Mouse (Mus musculus): Measurements from ENCODE around the gene Hoxb13. TPM values are rescaled to one million over a fixed set of nuclear protein-coding genes. Genes with fewer than 3 reads are reported as not detected.

The Hoxb13 gene
- polyA plus RNA-seq, 1 experiment from 2014 or later, result 5.1 TPM

GRCm38 (mm10) chr11:96181061-96181460, 13.1 kb upstream of the Hoxb13 start:
- H3K4me2 ChIP-seq (ENCODE audit: low read depth, low read length), result no peak overlapping the region
- H3K9me3 ChIP-seq (ENCODE audit: control insufficient read depth, low read length), result peaks cover 6% of the 10 kb centered on the region; the same call in 1 of the 2 replicates
- H3K27me3 ChIP-seq (replicated peaks; ENCODE audit: control insufficient read depth, insufficient read depth, low read length), result peaks cover 85% of the 10 kb centered on the region
- ATAC-seq, result no peak
- H3K27ac ChIP-seq (ENCODE audit: low read length), result no peak overlapping the region
- no peak overlapping the region for H3K9ac ChIP-seq (ENCODE audit: low read depth, low read length)
- 22% methylated on average over 4 of the region's 4 CpGs for WGBS
- no peak overlapping the region for H3K4me3 ChIP-seq (ENCODE audit: low read length)
- H3K4me1 ChIP-seq (ENCODE audit: control insufficient read depth, insufficient read depth, low read length), result no peaks in the 10 kb centered on the region
- no peaks in the 10 kb centered on the region for H3K36me3 ChIP-seq (ENCODE audit: control insufficient read depth, insufficient read depth, low read length)

DNA sequence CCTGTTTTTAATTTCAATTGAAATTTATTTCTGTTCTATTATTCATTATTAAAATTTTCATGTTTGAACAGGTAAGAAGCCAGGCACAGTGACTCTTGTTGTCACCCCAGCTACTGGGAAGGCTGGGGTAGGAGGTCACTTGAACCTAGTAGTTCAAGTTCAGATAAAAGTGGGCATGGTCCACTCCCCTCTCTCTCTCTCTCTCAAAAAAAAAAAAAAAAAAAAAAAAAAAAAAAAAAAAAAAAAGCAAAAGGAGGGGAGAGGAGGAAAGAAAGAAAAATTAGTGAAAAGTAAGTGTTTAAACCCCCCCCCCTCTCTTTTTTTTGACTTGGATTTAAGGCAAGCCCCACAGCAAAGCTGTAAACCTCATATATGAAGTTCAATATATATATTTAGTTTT, 9.9 kb upstream of the Hoxb13 start:
- Histone ChIP-seq H3K27me3 (replicated peaks; ENCODE audit: control insufficient read depth, insufficient read depth, low read length) (peaks cover 84% of the 10 kb centered on the region), H3K27ac (ENCODE audit: low read length) (no peak overlapping the region), H3K4me2 (ENCODE audit: low read depth, low read length) (no peak overlapping the region)

DNA sequence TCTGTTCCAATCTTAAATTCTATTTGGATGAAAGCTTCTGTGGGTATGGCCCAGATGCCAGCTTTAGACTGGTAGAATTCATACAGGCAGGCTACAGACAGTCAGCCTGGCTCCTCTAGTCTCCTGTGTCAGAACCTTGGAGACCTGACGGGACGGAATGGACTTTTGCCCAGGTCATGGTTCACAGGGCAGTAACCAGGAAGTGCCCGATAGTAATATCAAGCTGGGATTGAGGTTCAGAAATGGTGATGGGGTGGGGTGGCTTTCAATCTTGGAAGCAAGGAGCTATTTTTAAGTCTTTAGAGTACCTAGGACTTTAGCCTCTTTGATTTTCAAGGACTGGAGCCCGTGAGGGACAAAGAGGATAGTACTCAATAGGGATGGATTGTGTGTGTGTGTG, 6.8 kb upstream of the Hoxb13 start:
- no peak; the same call in 1 of the 2 replicates for ATAC-seq
- Histone ChIP-seq H3K9ac (ENCODE audit: low read depth, low read length) (no peak overlapping the region), H3K4me2 (ENCODE audit: low read depth, low read length) (no peak overlapping the region), H3K36me3 (ENCODE audit: control insufficient read depth, insufficient read depth, low read length) (no peaks in the 10 kb centered on the region), H3K9me3 (ENCODE audit: control insufficient read depth, low read length) (peaks cover 6% of the 10 kb centered on the region; the same call in 1 of the 2 replicates), H3K27ac (ENCODE audit: low read length) (no peak overlapping the region), H3K4me3 (ENCODE audit: low read length) (no peak overlapping the region), H3K4me1 (ENCODE audit: control insufficient read depth, insufficient read depth, low read length) (no peaks in the 10 kb centered on the region), H3K27me3 (replicated peaks; ENCODE audit: control insufficient read depth, insufficient read depth, low read length) (peaks cover 80% of the 10 kb centered on the region)
- WGBS, result 15% methylated on average over 4 of the region's 4 CpGs

More for the DNA sequence above, 9.9 kb upstream of the Hoxb13 start:
- Histone ChIP-seq H3K9ac (ENCODE audit: low read depth, low read length) (no peak overlapping the region), H3K9me3 (ENCODE audit: control insufficient read depth, low read length) (peaks cover 6% of the 10 kb centered on the region; the same call in 1 of the 2 replicates), H3K36me3 (ENCODE audit: control insufficient read depth, insufficient read depth, low read length) (no peaks in the 10 kb centered on the region), H3K4me3 (ENCODE audit: low read length) (no peak overlapping the region), H3K4me1 (ENCODE audit: control insufficient read depth, insufficient read depth, low read length) (no peaks in the 10 kb centered on the region)
- no peak for ATAC-seq

- Histone ChIP-seq H3K4me2 (ENCODE audit: low read depth, low read length) (no peak overlapping the region), H3K27me3 (replicated peaks; ENCODE audit: control insufficient read depth, insufficient read depth, low read length) (peaks cover 90% of the 10 kb centered on the region), H3K36me3 (ENCODE audit: control insufficient read depth, insufficient read depth, low read length) (no peaks in the 10 kb centered on the region), H3K27ac (ENCODE audit: low read length) (no peak overlapping the region), H3K9ac (ENCODE audit: low read depth, low read length) (no peak overlapping the region), H3K4me1 (ENCODE audit: control insufficient read depth, insufficient read depth, low read length) (peaks cover 6% of the 10 kb centered on the region; the same call in 1 of the 2 replicates), H3K9me3 (ENCODE audit: control insufficient read depth, low read length) (no peaks in the 10 kb centered on the region), H3K4me3 (ENCODE audit: low read length) (no peak overlapping the region)
- no peak for ATAC-seq
- under 1% methylated on average over 28 of the region's 28 CpGs for WGBS
Measured at GRCm38 (mm10) chr11:96189810-96190522, 4.2 kb upstream of the Hoxb13 start.

GRCm38 (mm10) chr11:96191132-96191531, 3.0 kb upstream of the Hoxb13 start:
- Histone ChIP-seq H3K27me3 (replicated peaks; ENCODE audit: control insufficient read depth, insufficient read depth, low read length) (peaks cover 90% of the 10 kb centered on the region), H3K27ac (ENCODE audit: low read length) (no peak overlapping the region), H3K4me1 (ENCODE audit: control insufficient read depth, insufficient read depth, low read length) (peaks cover 6% of the 10 kb centered on the region; the same call in 1 of the 2 replicates), H3K36me3 (ENCODE audit: control insufficient read depth, insufficient read depth, low read length) (no peaks in the 10 kb centered on the region), H3K9ac (ENCODE audit: low read depth, low read length) (no peak overlapping the region), H3K9me3 (ENCODE audit: control insufficient read depth, low read length) (no peaks in the 10 kb centered on the region), H3K4me3 (ENCODE audit: low read length) (no peak overlapping the region), H3K4me2 (ENCODE audit: low read depth, low read length) (no peak overlapping the region)
- 8% methylated on average over 5 of the region's 5 CpGs for WGBS
- no peak for ATAC-seq

DNA sequence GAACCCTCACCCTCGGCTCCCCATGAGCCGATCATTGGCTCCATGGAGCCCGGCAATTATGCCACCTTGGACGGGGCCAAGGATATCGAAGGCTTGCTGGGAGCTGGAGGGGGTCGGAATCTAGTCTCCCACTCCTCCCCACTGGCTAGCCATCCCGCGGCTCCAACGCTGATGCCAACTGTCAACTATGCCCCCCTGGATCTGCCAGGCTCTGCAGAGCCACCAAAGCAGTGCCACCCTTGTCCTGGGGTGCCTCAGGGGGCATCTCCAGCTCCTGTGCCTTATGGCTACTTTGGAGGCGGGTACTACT, 240 bp downstream of the Hoxb13 start:
- H3K4me1 ChIP-seq (ENCODE audit: control insufficient read depth, insufficient read depth, low read length), result peaks cover 6% of the 10 kb centered on the region; the same call in 1 of the 2 replicates
- peak overlapping the region; percentile 29 for H3K4me3 ChIP-seq (ENCODE audit: low read length)
- no peaks in the 10 kb centered on the region for H3K9me3 ChIP-seq (ENCODE audit: control insufficient read depth, low read length)
- no peak overlapping the region for H3K27ac ChIP-seq (ENCODE audit: low read length)
- peak overlapping the region; percentile 33; the same call in 1 of the 2 replicates for H3K4me2 ChIP-seq (ENCODE audit: low read depth, low read length)
- WGBS, result 3% methylated on average over 10 of the region's 10 CpGs
- peaks cover 94% of the 10 kb centered on the region for H3K27me3 ChIP-seq (replicated peaks; ENCODE audit: control insufficient read depth, insufficient read depth, low read length)
- H3K36me3 ChIP-seq (ENCODE audit: control insufficient read depth, insufficient read depth, low read length), result no peaks in the 10 kb centered on the region
- no peak for ATAC-seq
- H3K9ac ChIP-seq (ENCODE audit: low read depth, low read length), result 0 out of 2 replicates have a peak overlapping the region, but pooled peaks have one; percentile 3

- Histone ChIP-seq H3K27me3 (replicated peaks; ENCODE audit: control insufficient read depth, insufficient read depth, low read length) (peaks cover 97% of the 10 kb centered on the region), H3K9ac (ENCODE audit: low read depth, low read length) (no peak overlapping the region), H3K4me2 (ENCODE audit: low read depth, low read length) (no peak overlapping the region), H3K9me3 (ENCODE audit: control insufficient read depth, low read length) (no peaks in the 10 kb centered on the region), H3K4me1 (ENCODE audit: control insufficient read depth, insufficient read depth, low read length) (peaks cover 6% of the 10 kb centered on the region; the same call in 1 of the 2 replicates), H3K36me3 (ENCODE audit: control insufficient read depth, insufficient read depth, low read length) (no peaks in the 10 kb centered on the region), H3K27ac (ENCODE audit: low read length) (no peak overlapping the region), H3K4me3 (ENCODE audit: low read length) (no peak overlapping the region)
- 11% methylated on average over 11 of the region's 11 CpGs for WGBS
- no peak for ATAC-seq
Measured at GRCm38 (mm10) chr11:96194961-96195640, 985 bp downstream of the Hoxb13 start.

DNA sequence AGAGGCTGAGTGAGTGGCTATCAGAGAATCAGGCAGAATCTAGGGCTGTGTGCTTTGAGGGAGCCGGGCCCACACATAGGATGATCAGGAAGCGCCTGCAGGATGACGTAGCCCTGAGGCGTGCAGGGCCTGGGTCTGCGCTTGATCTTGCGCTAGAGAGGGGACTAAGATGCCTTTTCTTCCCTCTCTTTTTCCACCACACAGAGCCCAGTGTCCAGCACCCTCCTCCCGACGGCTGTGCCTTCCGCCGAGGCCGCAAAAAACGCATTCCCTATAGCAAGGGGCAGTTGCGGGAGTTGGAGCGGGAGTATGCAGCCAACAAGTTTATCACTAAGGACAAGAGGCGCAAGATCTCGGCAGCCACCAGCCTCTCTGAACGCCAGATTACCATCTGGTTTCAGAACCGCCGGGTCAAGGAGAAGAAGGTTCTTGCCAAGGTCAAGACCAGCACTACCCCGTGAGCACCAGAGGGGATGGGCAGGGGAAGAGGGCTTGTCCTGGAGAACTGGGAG, 1.7 kb downstream of the Hoxb13 start:
- Histone ChIP-seq H3K9me3 (ENCODE audit: control insufficient read depth, low read length) (no peaks in the 10 kb centered on the region), H3K4me3 (ENCODE audit: low read length) (no peak overlapping the region), H3K4me2 (ENCODE audit: low read depth, low read length) (no peak overlapping the region), H3K36me3 (ENCODE audit: control insufficient read depth, insufficient read depth, low read length) (no peaks in the 10 kb centered on the region), H3K9ac (ENCODE audit: low read depth, low read length) (no peak overlapping the region), H3K4me1 (ENCODE audit: control insufficient read depth, insufficient read depth, low read length) (peaks cover 6% of the 10 kb centered on the region; the same call in 1 of the 2 replicates), H3K27me3 (replicated peaks; ENCODE audit: control insufficient read depth, insufficient read depth, low read length) (peaks cover 98% of the 10 kb centered on the region), H3K27ac (ENCODE audit: low read length) (no peak overlapping the region)
- no peak for ATAC-seq
- 4% methylated on average over 20 of the region's 20 CpGs for WGBS

- under 1% methylated on average over 12 of the region's 12 CpGs for WGBS
- Histone ChIP-seq H3K27ac (ENCODE audit: low read length) (no peak overlapping the region), H3K9ac (ENCODE audit: low read depth, low read length) (no peak overlapping the region), H3K9me3 (ENCODE audit: control insufficient read depth, low read length) (no peaks in the 10 kb centered on the region), H3K4me3 (ENCODE audit: low read length) (no peak overlapping the region), H3K27me3 (replicated peaks; ENCODE audit: control insufficient read depth, insufficient read depth, low read length) (peaks cover 97% of the 10 kb centered on the region), H3K36me3 (ENCODE audit: control insufficient read depth, insufficient read depth, low read length) (no peaks in the 10 kb centered on the region), H3K4me2 (ENCODE audit: low read depth, low read length) (no peak overlapping the region), H3K4me1 (ENCODE audit: control insufficient read depth, insufficient read depth, low read length) (peaks cover 6% of the 10 kb centered on the region; the same call in 1 of the 2 replicates)
- ATAC-seq, result no peak
Measured at GRCm38 (mm10) chr11:96198642-96199041, 4.5 kb downstream of the Hoxb13 start.

All from intestine, embryonic 16.5 days (tissue).